Mouse (Mus musculus) thymus, postnatal 14 days (tissue): ENCODE data around the gene 4930432M17Rik.

Source experiments
- DNase-seq: peaks from one replicate; pipeline ENCODE4 v3.0.0; 2021

Gene 4930432M17Rik

DNA sequence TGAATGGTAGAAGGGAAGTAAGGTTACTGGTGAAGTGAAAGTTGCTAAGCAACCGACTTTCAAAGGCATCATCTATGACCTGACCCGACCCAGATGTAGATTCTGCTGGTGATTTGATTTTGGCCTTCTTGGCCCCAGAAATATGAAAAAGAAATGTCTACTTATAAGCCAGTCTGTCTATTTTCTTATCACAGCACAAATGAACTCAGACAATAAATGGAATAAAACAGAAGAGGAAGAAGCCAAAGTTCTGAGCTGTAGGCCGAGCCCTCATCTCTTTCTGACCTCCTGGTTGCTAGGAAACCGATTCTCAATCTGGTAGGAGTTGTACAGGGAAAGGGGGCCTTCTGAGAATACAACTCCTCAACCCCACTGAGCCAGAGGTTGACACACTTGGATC lies at the start of gene 4930432M17Rik:
Gene 4930432M17Rik, plus strand, starts transcription at position 301 of the 400 bp plus-strand sequence.
- no peak for DNase-seq

DNA sequence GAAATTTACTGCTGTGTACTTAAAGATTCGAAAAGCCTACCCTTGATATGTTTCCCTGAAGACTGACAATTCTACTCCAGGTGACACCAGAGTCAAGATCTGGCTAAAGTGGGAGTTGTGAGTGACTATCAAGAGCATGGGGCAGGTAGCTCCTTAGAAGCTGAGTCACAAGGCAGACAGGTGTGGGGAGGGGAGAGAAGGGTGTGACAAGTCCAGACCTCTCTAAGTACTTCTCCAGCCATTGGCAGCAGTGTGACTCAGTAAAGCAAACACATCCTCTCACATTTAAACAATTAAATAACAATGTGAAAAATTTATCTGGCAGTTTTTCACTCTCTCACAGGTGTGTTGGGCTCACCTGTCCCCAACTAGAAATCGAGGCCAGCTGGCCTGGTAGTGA lies 44.9 kb upstream of the 4930432M17Rik start:
- no peak for DNase-seq

DNA sequence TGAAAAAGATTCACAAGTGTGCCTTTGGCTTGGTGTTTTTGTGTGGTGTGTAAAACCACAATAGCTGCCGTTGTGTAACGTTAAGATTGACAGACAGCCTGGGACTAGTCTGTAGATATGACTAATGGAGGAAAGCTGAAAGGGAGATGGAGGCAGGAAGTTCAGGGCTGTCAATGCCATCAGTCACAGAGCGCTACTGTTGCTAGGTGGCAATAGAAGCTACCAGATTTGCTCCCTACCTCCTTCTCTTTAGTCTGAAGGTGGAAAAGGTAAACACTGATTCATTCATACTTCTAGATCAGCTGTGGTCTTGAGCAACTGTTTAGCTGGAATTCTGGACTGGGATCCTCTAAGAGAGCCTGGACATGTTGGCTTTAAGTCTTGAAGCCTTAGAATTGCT lies 44.3 kb upstream of the 4930432M17Rik start:
- DNase-seq: no peak

DNA sequence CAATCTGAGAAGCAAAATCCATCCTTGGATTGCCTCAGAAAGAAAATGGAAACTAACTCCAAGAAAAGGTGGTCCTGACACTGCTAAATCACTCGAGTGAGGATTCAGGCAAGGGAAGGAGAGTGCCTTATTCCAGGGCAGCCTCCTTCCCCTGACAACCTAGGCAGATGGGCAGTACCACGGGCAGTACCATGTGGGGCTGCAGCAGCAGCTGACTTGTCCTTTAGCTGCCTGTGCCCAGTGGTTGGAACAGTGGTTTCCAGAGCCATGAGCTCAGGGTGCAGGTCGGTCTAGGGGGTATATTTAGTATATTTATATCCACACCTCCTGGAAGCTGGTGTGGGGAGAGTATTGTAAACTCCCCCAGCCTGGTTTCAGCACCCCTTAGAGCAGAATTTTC lies 42.3 kb upstream of the 4930432M17Rik start:
- no peak for DNase-seq

DNA sequence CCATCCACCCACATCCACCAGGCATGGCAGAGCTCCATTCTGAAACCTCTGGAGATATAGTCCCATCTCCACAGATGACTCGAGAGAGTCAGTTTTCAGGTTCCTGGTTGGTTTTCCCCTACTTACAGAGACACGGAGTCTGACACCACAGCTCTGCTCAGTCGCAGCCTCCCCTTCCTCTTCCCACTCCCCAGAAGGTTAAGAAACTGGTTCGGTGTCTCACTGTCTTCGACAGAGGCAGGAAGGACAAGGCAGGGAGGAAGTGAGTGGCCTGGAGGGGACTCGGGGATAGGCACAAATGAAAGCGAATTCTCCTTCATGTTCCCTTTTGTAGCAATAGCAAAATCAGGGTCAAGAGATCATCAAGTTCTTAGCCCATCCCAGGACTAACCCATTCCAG lies 39.9 kb upstream of the 4930432M17Rik start:
- no peak for DNase-seq

DNA sequence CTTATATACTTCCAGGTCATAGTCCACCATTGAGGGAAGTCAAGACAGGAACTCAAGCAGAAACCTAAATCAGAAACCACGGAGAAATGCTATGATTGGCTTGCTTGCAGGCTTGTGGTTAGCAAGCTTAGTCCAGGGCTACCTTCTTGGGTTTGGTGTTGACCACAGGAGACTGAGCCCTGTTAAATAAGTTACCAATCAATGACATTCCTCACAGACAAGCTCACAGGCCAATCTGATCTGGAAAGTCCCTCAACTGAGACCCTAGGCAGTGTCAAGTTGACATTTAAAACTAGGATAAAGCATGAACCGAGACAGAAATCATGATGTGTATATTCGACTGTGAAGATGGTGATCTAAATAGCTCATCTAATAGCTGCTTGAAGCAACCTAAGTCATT lies 35.6 kb upstream of the 4930432M17Rik start:
- no peak for DNase-seq

DNA sequence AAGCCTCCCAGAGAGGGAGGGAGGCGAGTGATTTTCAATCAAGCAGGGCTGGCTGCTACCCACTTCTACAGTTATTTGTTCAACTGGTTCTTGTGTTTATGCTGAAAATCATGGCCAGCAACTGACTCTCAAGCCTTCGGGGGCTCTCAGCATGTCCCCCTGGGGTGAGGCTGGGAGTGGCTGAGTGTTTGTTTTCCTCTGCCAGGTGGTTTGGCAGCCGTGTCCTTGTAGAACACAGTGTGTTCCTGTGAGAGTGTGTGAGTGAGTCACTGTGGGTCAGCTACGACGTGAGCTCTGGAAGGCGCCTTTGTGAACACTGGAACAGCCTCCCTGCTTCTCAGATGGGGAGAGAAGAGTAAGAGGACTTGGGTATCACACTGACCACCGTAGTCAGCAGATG lies 35.1 kb upstream of the 4930432M17Rik start:
- no peak for DNase-seq

DNA sequence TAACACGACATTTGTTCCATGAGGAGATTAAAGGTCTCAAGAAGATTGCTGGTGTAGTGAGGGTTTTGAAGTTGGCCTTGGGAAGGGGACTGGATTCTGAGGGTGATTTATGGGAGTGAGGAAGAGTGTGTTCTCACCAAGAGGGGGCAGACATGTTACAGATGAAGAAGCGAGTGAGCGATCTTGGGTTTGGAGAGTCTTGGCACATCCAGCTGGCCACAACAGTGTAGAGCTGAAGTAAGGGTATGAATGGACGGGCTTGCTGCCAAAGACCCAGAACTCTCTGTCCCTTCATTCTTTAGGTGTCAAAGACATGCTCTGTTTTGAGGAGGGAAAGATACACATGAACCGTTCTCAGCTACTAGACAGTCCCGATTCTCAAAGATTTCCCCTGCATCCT lies 34.2 kb upstream of the 4930432M17Rik start:
- DNase-seq: no peak

DNA sequence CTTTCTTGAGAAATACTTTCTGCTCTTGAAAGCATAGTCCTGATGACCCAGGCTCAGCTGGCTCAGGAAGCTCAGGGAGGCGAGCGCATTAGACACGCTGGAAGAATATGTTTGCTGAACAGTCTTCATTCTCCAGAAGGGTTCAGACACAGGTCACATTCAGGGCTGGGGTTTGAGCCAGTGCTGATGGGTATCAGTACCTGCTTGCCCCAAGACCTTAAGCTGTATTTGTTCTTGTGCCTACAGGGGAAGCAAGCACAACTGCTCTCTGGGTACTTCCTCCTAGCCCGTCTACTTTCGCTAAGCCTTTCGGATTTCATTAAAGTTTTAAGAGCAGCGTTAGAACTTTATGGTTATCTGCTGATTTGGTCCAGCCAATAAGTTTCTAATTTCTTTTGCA lies 33.8 kb upstream of the 4930432M17Rik start:
- DNase-seq: no peak

DNA sequence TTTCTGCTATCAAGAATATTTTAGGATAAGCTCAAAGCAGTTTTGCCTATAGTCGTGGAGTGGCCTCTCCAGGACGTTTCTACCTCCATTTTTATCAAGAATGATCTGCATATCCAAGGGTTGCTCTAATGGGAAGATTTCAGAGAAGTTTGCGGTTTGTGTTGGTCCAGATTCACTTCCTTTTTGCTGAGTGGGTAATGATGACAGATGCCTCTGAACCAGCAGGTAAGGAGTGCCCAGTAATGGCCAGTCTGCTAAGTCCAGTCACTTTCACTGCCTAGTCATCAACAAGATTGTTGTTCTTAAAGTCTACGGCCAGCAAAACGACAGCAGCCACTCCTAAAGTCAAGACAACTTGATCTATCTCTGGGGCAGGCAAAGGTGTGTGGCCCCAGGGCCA lies 32.8 kb upstream of the 4930432M17Rik start:
- DNase-seq: no peak

DNA sequence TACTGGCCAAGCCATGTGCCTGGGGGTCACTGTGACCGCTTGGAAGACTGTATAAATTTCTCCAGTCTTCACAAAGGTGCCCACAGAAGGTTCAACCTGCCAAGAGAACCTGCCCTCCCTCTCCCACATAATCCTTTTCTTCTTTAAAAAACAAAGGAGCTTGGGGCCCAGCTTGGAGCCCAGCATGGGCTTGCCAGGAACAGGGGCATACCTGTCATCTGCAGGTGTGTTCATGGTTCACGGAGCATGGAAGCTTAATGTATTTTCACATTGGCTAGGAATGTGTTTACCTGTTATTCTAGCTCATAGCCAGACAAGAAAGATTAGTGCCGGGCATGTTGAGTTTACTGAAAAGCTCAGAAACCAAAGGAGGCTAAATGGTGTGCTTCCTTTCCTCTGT lies 32.3 kb upstream of the 4930432M17Rik start:
- no peak for DNase-seq

DNA sequence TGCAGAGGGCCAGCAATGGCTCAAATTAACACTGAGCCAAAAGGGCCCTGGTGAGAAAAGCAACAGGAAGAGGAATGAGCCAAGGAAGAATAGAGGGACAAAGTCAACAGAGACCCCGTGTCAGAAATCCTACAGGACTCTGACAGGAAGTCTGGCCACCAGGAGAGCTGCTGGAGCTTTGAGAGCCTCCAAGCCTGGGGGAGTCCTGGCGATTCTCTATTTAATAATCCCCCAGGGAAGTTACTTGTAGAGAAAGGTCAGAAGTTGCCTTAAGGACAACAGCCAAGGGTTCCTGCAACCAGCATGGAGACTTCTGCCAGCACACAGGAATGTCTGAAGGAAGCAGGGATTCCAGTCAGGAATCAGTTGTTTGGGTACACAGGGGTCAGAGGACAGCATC lies 30.0 kb upstream of the 4930432M17Rik start:
- DNase-seq: no peak

DNA sequence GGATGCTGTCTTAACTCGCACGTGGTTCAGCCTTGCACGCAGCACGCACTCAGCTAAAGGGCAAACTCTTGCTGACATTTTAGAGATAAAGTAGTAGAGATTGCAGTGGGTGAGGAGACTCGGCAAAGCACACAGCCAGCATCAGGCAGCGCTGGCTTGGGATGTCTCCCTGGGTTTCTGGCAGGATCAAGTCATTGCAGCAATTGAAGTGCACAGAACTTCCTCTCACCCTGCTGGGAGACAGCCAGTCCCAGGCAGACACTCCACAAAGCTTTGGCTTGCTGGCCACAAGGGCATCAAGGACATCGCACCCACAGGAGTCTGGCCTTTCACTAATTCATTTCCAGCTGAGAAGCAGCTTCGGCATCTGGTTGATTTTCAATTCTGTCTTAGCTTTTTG lies 27.3 kb upstream of the 4930432M17Rik start:
- DNase-seq: no peak

DNA sequence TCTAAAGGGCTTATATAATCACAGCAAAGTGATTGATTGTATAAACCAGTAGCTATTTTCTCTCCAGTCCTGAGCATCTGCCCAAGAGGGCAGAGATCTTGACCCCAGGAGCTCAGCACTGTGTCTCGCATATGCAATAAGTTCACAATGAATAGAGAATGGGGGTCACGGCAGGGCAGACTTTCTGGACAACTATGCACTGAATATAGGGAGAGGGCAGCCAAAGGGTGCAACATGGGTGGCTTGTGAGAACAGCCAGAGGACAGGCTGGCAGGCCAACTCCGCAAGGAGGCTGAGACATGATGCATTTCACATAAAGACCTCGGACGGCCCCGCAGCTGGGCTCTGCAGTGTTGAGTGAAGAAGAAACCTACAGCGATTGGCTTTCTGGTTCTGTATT lies 25.1 kb upstream of the 4930432M17Rik start:
- no peak for DNase-seq

DNA sequence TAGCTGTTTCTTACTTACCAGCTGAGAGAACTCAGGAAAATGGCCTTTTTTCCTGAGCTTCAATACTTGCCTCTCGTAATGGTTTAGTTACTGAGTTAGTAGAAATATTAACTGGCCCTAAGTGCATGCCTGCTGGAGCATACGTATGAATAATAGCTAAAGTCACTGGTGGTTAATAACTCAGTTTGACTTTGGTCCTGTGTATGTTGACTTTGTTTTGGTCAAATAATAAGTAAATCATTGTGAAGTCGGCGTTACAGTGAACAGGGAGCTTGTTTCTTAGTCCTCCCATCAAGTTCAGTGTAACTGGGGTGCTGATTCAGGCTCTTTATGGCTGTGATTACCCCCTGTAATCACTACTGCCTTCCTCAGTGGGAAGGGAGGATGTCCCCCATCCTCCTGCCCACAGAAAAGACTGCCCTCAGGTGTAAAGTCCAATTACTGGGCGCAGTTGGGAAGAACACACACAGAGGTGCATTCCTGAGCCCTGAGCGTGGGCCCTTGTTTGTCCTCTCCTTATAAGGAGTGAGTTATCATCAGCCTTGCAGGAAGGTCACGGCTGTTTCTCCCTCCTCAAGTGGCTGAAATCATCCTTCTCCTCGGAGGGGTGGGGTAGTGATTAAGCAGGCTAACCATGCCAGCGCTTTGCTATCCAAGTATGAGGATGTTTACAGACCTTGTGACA lies 24.1 kb upstream of the 4930432M17Rik start:
- DNase-seq: no peak

DNA sequence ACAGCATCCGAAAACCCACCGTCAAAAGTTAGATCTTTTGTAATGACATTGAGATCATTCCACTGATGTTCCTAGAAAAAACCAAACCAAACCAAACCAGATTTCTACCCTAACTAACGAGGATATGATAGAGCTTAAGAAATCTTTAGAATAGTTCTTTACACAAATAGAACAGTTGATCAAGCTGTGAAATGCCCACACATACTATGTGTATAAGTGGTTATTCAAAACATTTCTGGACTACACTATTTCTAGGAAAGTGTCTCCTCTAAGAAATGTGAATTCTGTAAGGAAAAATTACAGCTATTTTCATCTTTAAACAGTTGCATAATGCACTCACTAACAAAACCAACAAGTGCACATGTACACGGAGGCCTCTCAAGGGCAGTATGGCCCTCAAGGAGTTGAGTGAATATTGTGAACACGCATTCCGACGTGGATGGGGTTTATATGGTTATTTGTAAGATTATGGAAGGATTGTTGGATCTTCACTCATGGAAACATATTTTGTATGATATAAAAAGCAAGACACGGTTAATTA lies 22.3 kb upstream of the 4930432M17Rik start:
- no peak for DNase-seq

DNA sequence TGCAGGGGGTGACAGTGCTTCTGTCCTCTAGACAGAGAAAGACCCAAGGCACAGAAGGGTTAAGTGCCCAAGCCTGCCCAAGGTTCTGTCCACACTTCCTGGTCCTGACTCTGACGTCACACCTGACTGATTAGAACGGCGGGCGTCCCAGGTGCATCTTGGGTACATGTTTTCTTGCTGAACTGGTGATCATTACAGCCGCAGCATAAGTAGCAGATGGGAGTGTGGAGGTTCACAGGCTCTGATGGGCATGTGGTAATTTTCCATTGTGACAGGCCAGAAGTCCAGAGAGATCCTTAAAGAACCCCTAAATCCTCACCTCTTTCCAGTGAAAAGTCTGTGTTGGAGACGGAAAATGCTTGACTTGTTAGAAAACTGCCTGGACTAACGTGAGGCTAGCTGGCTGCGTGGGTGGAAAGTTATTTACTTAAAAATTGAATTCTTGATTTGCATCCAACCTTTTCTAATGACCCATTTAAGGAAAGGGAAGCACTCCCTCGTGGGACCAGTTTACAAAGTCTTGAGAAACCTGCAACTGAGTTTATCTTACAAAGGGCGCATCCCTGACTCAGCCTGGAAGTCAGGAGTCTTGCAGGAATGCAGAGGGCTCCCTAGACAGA lies 20.4 kb upstream of the 4930432M17Rik start:
- no peak for DNase-seq

DNA sequence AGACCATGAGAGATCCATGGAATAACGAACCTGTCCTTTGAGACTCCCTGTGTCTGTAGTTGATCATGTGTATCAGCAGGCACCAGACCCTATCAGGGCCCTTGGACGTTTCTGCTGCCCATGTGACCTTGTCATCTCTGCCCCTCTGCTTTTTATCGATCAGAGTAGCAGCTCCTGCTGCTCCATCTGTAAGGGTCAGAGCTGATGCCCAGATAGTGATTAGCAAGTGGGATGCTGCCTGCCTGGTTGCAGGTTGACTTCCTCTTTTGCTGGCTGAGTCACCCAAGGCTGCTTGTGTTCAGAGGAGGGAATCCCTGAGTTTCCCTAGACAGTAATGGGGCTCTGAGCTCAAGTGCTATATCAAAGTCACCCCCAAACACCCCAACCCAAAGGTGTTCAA lies 18.9 kb upstream of the 4930432M17Rik start:
- DNase-seq: no peak

DNA sequence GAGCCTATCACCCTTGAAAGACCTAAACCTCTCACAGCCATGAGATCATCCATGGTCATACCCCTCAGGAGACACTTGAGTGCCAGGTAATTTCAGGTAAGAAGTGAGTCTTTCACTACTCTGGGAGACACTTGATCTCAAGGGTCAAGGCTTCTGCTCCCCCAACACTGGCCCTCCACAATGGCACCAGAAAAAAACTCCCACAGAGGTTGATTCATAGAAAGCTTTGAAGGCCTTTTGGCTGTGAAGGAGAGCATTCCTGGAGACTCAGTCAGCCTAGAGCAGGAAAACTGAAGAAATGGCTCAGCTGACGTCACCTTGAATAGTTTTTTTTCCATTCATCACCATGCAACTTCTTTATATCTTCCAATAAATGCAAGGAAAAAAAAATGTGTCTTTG lies 18.4 kb upstream of the 4930432M17Rik start:
- no peak for DNase-seq

DNA sequence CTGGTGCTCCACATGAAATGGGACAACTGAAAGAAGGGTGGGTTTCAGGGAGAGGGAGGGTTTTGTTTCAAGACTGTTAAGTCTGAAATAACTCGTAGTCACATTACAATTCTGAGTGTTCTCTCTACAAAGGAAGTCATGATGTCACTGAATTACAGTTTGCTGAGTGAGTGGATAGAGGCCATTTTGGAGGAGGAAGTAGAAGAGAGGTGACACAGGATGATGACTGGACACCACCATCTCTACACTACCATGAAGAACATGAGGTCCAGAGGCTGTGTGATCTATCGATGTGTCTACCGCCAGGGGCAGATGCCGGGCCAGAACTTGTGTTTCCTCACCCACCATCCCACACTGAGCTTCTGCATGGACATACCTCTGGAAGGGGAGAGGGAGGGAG lies 13.6 kb upstream of the 4930432M17Rik start:
- no peak for DNase-seq

DNA sequence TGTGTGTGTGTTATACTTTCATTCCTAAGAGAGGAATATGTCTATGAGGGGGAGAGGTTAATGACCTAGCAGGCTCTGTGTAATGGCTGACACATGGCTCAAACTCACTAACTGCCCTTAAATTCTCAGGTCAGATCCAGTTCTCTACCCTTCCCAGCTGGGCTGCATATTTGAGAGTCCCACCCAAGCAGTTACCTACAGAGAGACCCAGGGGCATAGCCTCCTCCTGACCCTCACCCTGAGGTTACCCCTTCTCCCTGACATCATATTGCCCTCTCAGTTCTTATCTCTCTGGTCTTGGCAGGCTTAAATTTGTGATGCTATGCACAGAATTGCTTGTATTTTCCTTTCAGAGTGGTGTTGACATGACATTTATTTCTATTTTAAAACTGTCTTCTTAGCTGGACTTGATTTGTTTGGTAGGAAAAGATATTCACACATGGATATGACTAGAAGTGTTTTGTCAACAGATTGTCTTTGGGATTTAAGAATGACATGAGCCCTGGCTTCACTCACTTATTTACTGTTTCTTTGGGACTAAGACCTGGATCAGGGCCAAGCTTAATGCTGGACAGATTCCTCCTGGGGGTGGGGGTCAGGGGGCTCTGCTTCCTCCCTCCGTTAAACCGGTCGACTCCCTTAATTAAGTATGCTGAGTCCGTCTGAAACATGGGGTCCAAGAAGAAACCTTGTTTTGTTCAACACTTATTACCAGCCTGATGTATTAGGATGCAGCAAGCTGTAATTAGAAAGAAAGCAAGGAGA lies 7.7 kb upstream of the 4930432M17Rik start:
- DNase-seq: no peak

DNA sequence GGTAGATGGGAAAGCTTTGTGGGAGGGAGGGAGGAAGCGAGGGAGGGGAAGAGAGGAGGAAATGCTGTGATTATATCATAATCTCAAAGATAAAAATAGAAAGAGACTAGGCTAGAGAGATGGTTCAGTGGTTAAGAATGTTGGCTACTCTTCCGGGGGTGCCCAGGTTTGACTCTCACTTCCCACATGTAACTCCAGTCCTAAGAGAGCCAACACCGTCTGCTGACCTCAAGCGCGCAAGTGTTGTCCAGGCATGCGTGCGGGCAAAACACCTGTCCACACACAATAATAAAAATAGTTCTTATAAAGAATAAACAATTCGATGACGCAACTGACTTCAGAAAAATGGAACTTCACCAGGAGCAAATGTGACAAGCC lies 7.1 kb upstream of the 4930432M17Rik start:
- no peak for DNase-seq

DNA sequence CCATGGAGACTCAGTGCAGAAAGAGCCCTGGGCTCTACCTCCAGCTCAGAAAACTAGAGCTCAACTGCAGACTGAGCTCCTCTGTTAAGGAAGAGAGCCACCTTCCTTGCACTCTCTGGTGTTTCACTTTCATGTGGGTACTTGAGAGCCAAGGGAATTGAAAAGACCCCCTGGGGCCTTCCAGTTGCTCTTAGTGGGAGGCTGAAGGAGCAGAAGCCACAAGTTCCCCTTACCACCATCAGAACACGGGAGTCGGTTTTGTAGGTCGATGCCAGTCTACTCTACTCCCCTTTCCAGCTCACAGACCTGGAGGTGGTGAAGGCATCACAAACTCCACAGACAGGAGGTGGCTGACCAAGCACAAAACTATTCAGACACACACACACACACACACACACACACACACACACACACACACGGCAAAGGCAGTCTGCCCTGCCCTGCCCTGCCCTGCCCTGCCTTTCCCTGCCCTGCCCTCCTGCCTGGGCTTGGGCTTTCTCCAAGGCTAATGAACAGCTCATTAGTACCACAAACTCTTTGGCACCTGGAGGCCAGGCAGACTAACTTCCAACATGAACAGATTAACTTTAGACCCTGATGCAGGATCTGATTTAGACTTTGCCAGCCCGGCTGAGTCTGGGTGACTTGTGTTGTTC lies 1.7 kb downstream of the 4930432M17Rik start:
- no peak for DNase-seq

DNA sequence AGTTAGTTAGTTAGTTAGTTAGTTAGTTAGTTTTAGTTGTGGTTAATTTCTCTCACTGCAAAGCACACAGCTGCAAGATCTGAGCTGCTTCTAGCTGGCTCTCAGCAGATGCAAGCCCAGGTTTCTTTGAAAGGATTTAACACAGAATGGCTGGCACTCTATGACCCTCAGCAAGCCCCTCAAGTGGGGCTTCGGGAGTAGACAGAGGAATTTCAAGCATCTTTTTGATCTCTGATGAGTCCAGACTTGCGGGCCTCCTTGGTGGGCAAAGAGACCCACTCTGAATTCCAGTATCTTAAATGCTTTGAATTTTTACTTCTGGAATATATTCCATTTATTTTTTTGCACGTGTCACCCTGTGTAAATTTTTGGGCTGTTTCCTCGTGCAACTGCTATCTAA lies 8.4 kb downstream of the 4930432M17Rik start:
- DNase-seq: no peak
